Mouse (Mus musculus) c-Kit-positive CD71-negative TER-119-negative erythroid progenitor cells, embryonic 14.5 days (primary cell): Measurements from ENCODE around the gene Hmgb1.
A peak's percentile ranks its signal among the peaks of the same experiment; 100 is the strongest.

Experiments
- DNase-seq: peaks from one replicate; pipeline ENCODE4 v3.0.0-alpha.2; 2013; ENCODE audit warnings: low read depth

Hmgb1 gene

GRCm38 (mm10) chr5:149184104-149184843 is at the start of gene Hmgb1, which contains the start of gene Uspl1:
Hmgb1 (minus strand) TSS chr5:149184489.
Uspl1 (plus strand) TSS chr5:149184350.
- DNase-seq: peak; percentile 97

- DNase-seq: no peak
Observed at GRCm38 (mm10) chr5:149229619-149230339, 45.5 kb upstream of the Hmgb1 start.

GRCm38 (mm10) chr5:149228700-149229618 is 44.7 kb upstream of the Hmgb1 start:
- DNase-seq: peak; percentile 93

GRCm38 (mm10) chr5:149224666-149225065 is 40.4 kb upstream of the Hmgb1 start:
- no peak for DNase-seq

GRCm38 (mm10) chr5:149221355-149221754 is 37.1 kb upstream of the Hmgb1 start:
- DNase-seq: no peak

GRCm38 (mm10) chr5:149219493-149219892 is 35.2 kb upstream of the Hmgb1 start:
- peak; percentile 22 for DNase-seq

GRCm38 (mm10) chr5:149217524-149218357 is 33.5 kb upstream of the Hmgb1 start:
- DNase-seq: no peak

- DNase-seq: no peak
Observed at GRCm38 (mm10) chr5:149215540-149215939, 31.3 kb upstream of the Hmgb1 start.

- DNase-seq: no peak
Observed at GRCm38 (mm10) chr5:149212806-149213205, 28.5 kb upstream of the Hmgb1 start.

- no peak for DNase-seq
Observed at GRCm38 (mm10) chr5:149211041-149211440, 26.8 kb upstream of the Hmgb1 start.

- DNase-seq: no peak
Observed at GRCm38 (mm10) chr5:149209328-149209727, 25.0 kb upstream of the Hmgb1 start.

- no peak for DNase-seq
Observed at GRCm38 (mm10) chr5:149208776-149209175, 24.5 kb upstream of the Hmgb1 start.

DNA sequence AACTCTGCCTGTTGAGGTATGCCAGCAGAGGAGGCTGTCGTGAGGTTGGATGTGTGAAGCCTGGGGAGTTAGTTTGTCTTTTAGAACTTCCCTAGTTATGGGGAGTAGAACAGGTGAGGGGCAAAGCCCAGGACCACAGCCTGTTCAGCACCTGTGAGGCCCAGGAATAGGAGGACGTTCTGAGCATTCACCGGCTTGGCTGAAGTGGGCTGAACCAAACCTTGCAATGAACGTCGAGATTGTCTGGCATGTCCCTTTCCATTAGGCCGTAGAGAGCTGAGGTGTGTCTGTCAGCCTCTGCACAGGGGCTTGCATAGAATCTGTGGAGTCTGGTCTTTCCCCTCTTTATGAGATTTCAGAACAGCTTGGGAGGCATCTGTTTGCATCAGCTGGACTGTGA is 23.4 kb upstream of the Hmgb1 start:
- no peak for DNase-seq

DNA sequence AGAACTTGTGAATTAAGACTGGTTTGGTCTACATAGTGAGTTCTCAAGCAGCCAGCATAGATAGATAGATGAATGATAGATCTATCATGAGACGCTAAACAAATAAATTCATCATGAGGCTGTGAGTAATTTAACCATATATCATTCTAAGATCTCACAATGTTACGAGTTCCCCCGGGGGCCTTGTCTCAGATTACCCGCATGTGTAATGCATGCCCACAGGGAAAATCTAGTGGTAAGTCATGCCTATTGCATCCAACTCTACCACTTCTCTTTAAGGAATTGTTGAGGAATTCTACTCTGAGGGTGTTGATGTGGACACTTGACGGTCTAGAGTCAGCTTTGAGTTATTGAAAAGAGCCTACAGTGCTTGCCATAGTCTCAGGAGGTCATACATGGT is 22.0 kb upstream of the Hmgb1 start:
- no peak for DNase-seq

GRCm38 (mm10) chr5:149205265-149205664 is 21.0 kb upstream of the Hmgb1 start:
- no peak for DNase-seq

DNA sequence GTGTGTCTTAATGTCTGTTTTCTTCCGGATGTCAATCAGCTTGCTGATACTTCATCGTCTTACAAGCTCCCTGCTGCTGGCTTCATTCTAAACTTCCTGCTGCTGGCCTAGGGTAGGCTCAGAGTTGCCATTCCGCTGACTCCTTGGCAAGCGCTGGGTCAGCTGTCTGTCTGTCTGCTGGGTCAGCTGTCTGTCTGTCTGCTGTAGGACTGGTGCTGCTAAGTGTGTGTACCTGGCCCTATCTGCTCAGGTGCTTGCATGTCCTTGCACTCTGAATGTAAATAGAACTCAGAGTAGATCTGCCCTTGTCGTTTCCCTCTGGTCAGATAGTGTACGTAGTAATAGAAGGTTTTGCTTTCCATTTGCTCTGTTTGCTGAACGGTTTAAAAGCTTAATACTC is 20.5 kb upstream of the Hmgb1 start:
- no peak for DNase-seq

- DNase-seq: no peak
Observed at GRCm38 (mm10) chr5:149203796-149204375, 19.6 kb upstream of the Hmgb1 start.

DNA sequence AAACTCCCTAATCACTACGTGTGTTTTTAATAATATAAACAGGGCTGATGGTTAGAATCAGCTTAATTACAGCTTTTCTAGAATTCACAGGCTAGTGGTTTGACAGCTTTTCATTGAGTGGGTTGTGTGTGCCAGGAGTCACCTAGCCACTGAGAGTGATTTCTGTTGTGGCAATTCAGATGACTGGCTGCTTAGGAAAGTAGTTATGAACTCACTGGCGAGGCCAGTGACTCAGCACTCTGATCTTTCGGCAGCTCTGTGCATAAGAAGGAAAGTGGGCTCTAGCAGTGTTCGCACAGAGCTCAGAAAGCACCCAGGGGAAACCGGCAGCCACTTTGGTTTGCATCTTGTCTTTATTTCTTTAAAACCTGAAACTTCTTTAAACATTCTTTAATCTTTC is 18.7 kb upstream of the Hmgb1 start:
- no peak for DNase-seq

- DNase-seq: no peak
Observed at GRCm38 (mm10) chr5:149198782-149199181, 14.5 kb upstream of the Hmgb1 start.

- no peak for DNase-seq
Observed at GRCm38 (mm10) chr5:149196611-149197010, 12.3 kb upstream of the Hmgb1 start.

DNA sequence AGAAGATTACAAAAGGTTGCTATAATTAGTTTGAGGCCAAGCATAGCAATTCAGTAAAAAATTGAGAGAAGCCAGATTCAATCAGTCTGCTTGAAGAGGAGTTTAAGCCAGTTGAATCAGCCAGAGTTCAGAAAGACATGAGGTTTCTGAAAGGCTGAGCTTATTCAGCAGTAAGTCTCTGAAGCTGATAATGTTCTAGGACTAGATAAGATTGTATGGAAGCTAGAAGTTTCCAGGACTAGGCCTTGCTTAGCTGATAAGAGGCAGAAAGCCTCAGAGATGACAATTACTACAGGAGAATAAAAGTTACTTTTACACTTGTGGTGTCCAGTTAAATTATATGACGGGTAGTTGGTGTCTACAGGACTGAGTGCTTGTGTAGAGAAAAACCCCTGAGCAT is 5.9 kb upstream of the Hmgb1 start:
- no peak for DNase-seq
